Mouse (Mus musculus) liver, adult 2 months (tissue): ENCODE measurements around the gene Arhgap8.

Experiments
- CTCF ChIP-seq: fragments of 200-500 bp; IDR thresholded peaks from 2 replicates; pipeline ENCODE4 v1.5.1; 2011; ENCODE audit warnings: low read depth, low read length, control low read depth
- POLR2A ChIP-seq: fragments of 200-500 bp; IDR thresholded peaks from 2 replicates; pipeline ENCODE4 v1.6.1; 2011; ENCODE audit warnings: low read length, control low read depth; ENCODE audit not compliant: insufficient read depth; ENCODE audit errors: extremely low read depth

- TF ChIP-seq CTCF, result no peak
- no peak for TF ChIP-seq POLR2A
These were observed 14.4 kb upstream of the Arhgap8 start for GRCm38 (mm10) chr15:84705351-84705901.
